Mouse (Mus musculus) lung, postnatal 0 days (tissue): ENCODE results near the gene Tmem14c. TPM values are rescaled to one million over a fixed set of nuclear protein-coding genes. Genes with fewer than 3 reads are reported as not detected.
"Not testable (repeated sequence)": the region's sequence is repeated elsewhere in the genome, so short reads cannot be mapped to it uniquely, and the experiment has no call there.

ENCODE experiments used
- ATAC-seq: fragments of 200-750 bp; cut with Nextera tagmentation; 2 replicates; pipeline ENCODE4 v1.8.0; 2017; ENCODE audit warnings: moderate library complexity
- DNase-seq: peaks from one replicate; pipeline ENCODE4 v3.0.0-alpha.2; 2016; ENCODE audit warnings: low spot score
- H3K27ac ChIP-seq: fragments of 300-500 bp; sonication (generic); 2 replicates; pipeline ENCODE4 v1.5.1; 2014; ENCODE audit warnings: antibody characterized with exemption, mild to moderate bottlenecking, low read length, mixed read lengths
- H3K27me3 ChIP-seq: fragments of 300-500 bp; sonication (generic); replicated peaks from 2 replicates; pipeline ENCODE4 v1.6.1; 2014; ENCODE audit warnings: low read length, mixed read lengths; ENCODE audit not compliant: insufficient read depth
- H3K36me3 ChIP-seq: fragments of 300-500 bp; sonication (generic); 2 replicates; pipeline ENCODE4 v1.6.1; 2014; ENCODE audit warnings: low read length, mixed read lengths; ENCODE audit not compliant: insufficient read depth
- H3K4me1 ChIP-seq: fragments of 300-500 bp; sonication (generic); 2 replicates; pipeline ENCODE4 v1.6.1; 2014; ENCODE audit warnings: antibody characterized with exemption, low read depth, low read length, mixed read lengths; ENCODE audit not compliant: insufficient read depth
- H3K4me2 ChIP-seq: fragments of 300-500 bp; sonication (generic); replicated peaks from 2 replicates; pipeline ENCODE4 v1.6.1; 2014; ENCODE audit warnings: low read depth, mild to moderate bottlenecking, low read length, moderate library complexity, mixed read lengths
- H3K4me3 ChIP-seq: fragments of 300-500 bp; sonication (generic); 2 replicates; pipeline ENCODE4 v1.5.1; 2014; ENCODE audit warnings: low read depth, low read length
- H3K9ac ChIP-seq: fragments of 300-500 bp; sonication (generic); replicated peaks from 2 replicates; pipeline ENCODE4 v1.6.1; 2014; ENCODE audit warnings: low read depth, mild to moderate bottlenecking
- H3K9me3 ChIP-seq: fragments of 300-500 bp; sonication (generic); 2 replicates; pipeline ENCODE4 v1.6.1; 2016; ENCODE audit warnings: low read length, mixed read lengths
- CTCF ChIP-seq: IDR thresholded peaks from 2 replicates; pipeline ENCODE4 v1.5.1; 2016; ENCODE audit warnings: antibody characterized with exemption, mild to moderate bottlenecking
- EP300 ChIP-seq: IDR thresholded peaks from 2 replicates; pipeline ENCODE4 v1.6.1; 2016; ENCODE audit warnings: antibody characterized with exemption, mild to moderate bottlenecking, control low read depth
- WGBS: fragments of 180-500 bp; shearing (Covaris S2); extraction: QIAGEN DNeasy Blood & Tissue Kit; methylation state at CpG from one replicate; pipeline ENCODE4 v1.1.7; 2014; 5-methylcytosine and 5-hydroxymethylcytosine counted together
- polyA plus RNA-seq: library from polyadenylated mRNA; unstranded; fragments of >200 nt; fragmentation: Nextera tagmentation; extraction: Ambion mirVana; gene quantifications from 2 replicates; pipeline ENCODE4 v1.2.1, GENCODE M21; 2015

Gene Tmem14c
- polyA plus RNA-seq, 1 experiment from 2014 or later: 219 TPM

GRCm38 (mm10) chr13:40988418-40988817, 27.7 kb upstream of the Tmem14c start:
- H3K4me2 ChIP-seq: no peak overlapping the region
- ATAC-seq (no peak), DNase-seq (no peak)
- no peak overlapping the region for H3K4me3 ChIP-seq
- H3K9ac ChIP-seq: no peak overlapping the region
- no peaks in the 10 kb centered on the region for H3K27me3 ChIP-seq
- H3K4me1 ChIP-seq: no peaks in the 10 kb centered on the region
- H3K27ac ChIP-seq: no peak overlapping the region
- H3K36me3 ChIP-seq: no peaks in the 10 kb centered on the region
- no peaks in the 10 kb centered on the region for H3K9me3 ChIP-seq
- WGBS: 72% methylated on average over 2 of the region's 2 CpGs
- TF ChIP-seq CTCF (no peak), EP300 (no peak)

- TF ChIP-seq CTCF (no peak), EP300 (no peak)
- 10% methylated on average over 8 of the region's 8 CpGs for WGBS
- no peak overlapping the region for H3K4me2 ChIP-seq
- H3K9me3 ChIP-seq: no peaks in the 10 kb centered on the region
- no peak overlapping the region for H3K27ac ChIP-seq
- ATAC-seq (no peak; the same call in 1 of the 2 replicates), DNase-seq (peak; percentile 10)
- H3K36me3 ChIP-seq: no peaks in the 10 kb centered on the region
- H3K27me3 ChIP-seq: no peaks in the 10 kb centered on the region
- no peak overlapping the region for H3K4me3 ChIP-seq
- no peak overlapping the region for H3K9ac ChIP-seq
- no peaks in the 10 kb centered on the region for H3K4me1 ChIP-seq
These were observed 21.4 kb upstream of the Tmem14c start for GRCm38 (mm10) chr13:40994487-40995263.

- 86% methylated on average over 5 of the region's 5 CpGs for WGBS
- H3K4me2 ChIP-seq, H3K4me3 ChIP-seq, H3K36me3 ChIP-seq, H3K9ac ChIP-seq, H3K4me1 ChIP-seq, DNase-seq, ATAC-seq, H3K27me3 ChIP-seq, H3K9me3 ChIP-seq, H3K27ac ChIP-seq: not testable (repeated sequence)
These were observed 17.6 kb upstream of the Tmem14c start for GRCm38 (mm10) chr13:40998537-40998936.

GRCm38 (mm10) chr13:41000140-41000925, 15.8 kb upstream of the Tmem14c start:
- TF ChIP-seq EP300 (no peak), CTCF (peak; percentile 66)
- Histone ChIP-seq H3K4me2 (peak overlapping the region; percentile 81), H3K9ac (peak overlapping the region; percentile 86), H3K36me3 (no peaks in the 10 kb centered on the region), H3K4me3 (peak overlapping the region; percentile 90), H3K27ac (peak overlapping the region; percentile 99), H3K4me1 (0 out of 2 replicates have a peak, but pooled peaks cover 3% of the 10 kb centered on the region), H3K9me3 (no peaks in the 10 kb centered on the region), H3K27me3 (no peaks in the 10 kb centered on the region)
- DNase-seq (peak; percentile 45), ATAC-seq (peak; percentile 46)
- 0% methylated on average over 25 of the region's 25 CpGs for WGBS

GRCm38 (mm10) chr13:41000926-41001639, 15.0 kb upstream of the Tmem14c start, which contains the start of gene Pak1ip1:
Gene Pak1ip1, plus strand, starts transcription at chr13:41001023.
- peak; percentile 97 for ATAC-seq
- peak within 1 kb of the TSS; percentile 99 for H3K27ac ChIP-seq
- peaks cover 5% of the 10 kb centered on the region; the same call in 1 of the 2 replicates for H3K36me3 ChIP-seq
- DNase-seq: peak; percentile 97
- peak within 1 kb of the TSS; percentile 81 for H3K4me2 ChIP-seq
- H3K9ac ChIP-seq: peak within 1 kb of the TSS; percentile 86
- no peaks in the 10 kb centered on the region for H3K27me3 ChIP-seq
- no peaks in the 10 kb centered on the region for H3K9me3 ChIP-seq
- under 1% methylated on average over 57 of the region's 58 CpGs for WGBS
- TF ChIP-seq EP300: peak; percentile 94
- TF ChIP-seq CTCF: no peak; the same call in 1 of the 2 replicates
- H3K4me3 ChIP-seq: peak within 1 kb of the TSS; percentile 90
- 0 out of 2 replicates have a peak, but pooled peaks cover 3% of the 10 kb centered on the region for H3K4me1 ChIP-seq
